Mouse (Mus musculus) liver, adult 2 months (tissue): Measurements from ENCODE around the gene Cisd3.

Source experiments
- CTCF ChIP-seq: fragments of 200-500 bp; IDR thresholded peaks from 2 replicates; pipeline ENCODE4 v1.5.1; 2011; ENCODE audit warnings: low read depth, low read length, control low read depth
- POLR2A ChIP-seq: fragments of 200-500 bp; IDR thresholded peaks from 2 replicates; pipeline ENCODE4 v1.6.1; 2011; ENCODE audit warnings: low read length, control low read depth; ENCODE audit not compliant: insufficient read depth; ENCODE audit errors: extremely low read depth

DNA sequence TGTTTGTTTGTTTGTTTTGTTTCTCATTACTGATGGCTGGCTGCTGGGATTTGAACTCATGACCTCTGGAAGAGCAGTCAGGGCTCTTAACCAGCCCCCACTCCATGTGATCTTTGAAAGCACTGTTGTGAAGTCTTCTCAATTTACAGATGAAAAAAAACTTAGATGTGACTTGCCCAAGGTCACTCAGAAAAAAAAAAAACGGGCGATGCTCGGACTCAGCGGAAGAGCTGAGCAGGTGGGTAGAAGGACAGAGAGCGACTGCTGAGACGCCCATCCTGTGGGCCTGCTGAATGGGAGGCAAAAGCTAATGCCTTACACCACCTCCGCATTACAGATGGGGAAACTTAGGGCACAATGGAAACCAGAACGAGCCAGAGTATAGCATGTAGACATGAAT lies 11.0 kb downstream of the Cisd3 start:
- TF ChIP-seq CTCF, result no peak
- TF ChIP-seq POLR2A, result no peak
